ENCODE assay signal across 8 mouse cellular contexts in the genomic region with DNA sequence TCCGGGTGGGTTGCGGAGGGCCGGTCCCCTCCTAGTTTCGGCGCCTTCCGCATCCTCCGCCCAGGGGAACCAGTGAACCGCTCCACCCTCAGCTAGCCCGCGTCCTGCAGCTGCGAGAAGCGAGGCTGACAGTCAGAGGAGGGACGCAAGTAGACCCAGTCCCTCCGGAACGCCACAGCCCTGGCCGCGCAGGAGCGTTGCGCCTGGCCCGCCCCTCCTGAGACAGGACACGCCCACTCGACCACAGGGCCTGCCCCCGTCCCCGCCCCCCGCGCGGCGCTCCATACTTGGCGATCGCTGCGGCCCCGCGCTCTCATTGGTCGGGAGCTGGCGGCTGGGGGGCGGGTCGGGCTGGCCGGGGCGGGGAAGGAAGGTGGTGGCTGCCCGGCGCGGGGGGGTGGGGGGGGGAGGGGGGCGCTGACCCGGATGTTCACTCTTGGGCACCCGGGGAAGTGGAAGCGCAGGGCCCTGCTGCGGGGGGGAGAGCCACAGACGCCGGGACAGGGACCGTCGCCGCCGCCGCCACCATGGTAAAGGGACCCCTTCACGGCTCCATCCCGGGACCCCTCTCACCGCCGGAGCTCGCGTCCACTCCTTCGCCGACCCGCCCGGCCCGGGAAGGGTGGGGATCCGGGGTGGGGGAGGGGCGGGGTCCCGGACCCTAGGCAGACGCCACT. TPM values are rescaled to one million over a fixed set of nuclear protein-coding genes. Genes with fewer than 3 reads are reported as not detected.
DNase-seq lines count a peak whose midpoint lies in the region; ATAC-seq and TF ChIP-seq lines count a peak whose summit lies in the region.

A gene (plus strand): TSS at position 401 of the 677 bp plus-strand sequence.

- H3K9me3 ChIP-seq in E14TG2a.4 (ENCODE audit: low read length): no peaks in the 10 kb centered on the region
- no peaks in the 10 kb centered on the region for H3K9me3 ChIP-seq in forebrain, embryonic 13.5 days (replicated peaks)
- no peaks in the 10 kb centered on the region for H3K9me3 ChIP-seq in liver, postnatal 0 days (ENCODE audit: low read length)
- H3K9me3 ChIP-seq in neural tube, embryonic 14.5 days (ENCODE audit: control insufficient read depth, low read length): no peaks in the 10 kb centered on the region

- no peak for TF ChIP-seq CTCF in E14TG2a.4 (conservative IDR thresholded peaks at IDR 0.05; ENCODE audit: low read length)
- no peak for TF ChIP-seq CTCF in liver, postnatal 0 days (IDR thresholded peaks at IDR 0.05; ENCODE audit: low read depth)

- peaks cover 83% of the 10 kb centered on the region for H3K4me1 ChIP-seq in E14TG2a.4 (replicated peaks; ENCODE audit: low read depth, low read length)
- H3K4me1 ChIP-seq in forebrain, embryonic 13.5 days: peaks cover 38% of the 10 kb centered on the region
- peaks cover 54% of the 10 kb centered on the region for H3K4me1 ChIP-seq in liver, postnatal 0 days (ENCODE audit: insufficient read depth)
- H3K4me1 ChIP-seq in neural tube, embryonic 14.5 days (ENCODE audit: control insufficient read depth, insufficient read depth, low read length): peaks cover 29% of the 10 kb centered on the region

- intact Hi-C loops in heart, postnatal 10 days (cut with DNase I): loop anchor here (2.0 to 5.0 kb wide), 4 partner anchors 18 to 100 kb away; a partner anchor contains a TSS

- peak within 1 kb of the TSS; percentile 94 for H3K4me3 ChIP-seq in E14TG2a.4 (replicated peaks; ENCODE audit: low read length)
- peak within 1 kb of the TSS; percentile 97 for H3K4me3 ChIP-seq in forebrain, embryonic 13.5 days
- peak within 1 kb of the TSS; percentile 99 for H3K4me3 ChIP-seq in liver, postnatal 0 days (ENCODE audit: low read depth, low read length)
- H3K4me3 ChIP-seq in neural tube, embryonic 14.5 days (ENCODE audit: low read depth, low read length): peak within 1 kb of the TSS; percentile 93

- 0% methylated on average over 31 of the region's 69 CpGs for WGBS in forebrain, embryonic 13.5 days
- WGBS in large intestine, adult 2 months: 1% methylated on average over 64 of the region's 69 CpGs
- WGBS in liver, postnatal 0 days (ENCODE audit: insufficient replicate concordance): under 1% methylated on average over 35 of the region's 69 CpGs
- WGBS in neural tube, embryonic 14.5 days: under 1% methylated on average over 44 of the region's 69 CpGs

- H3K27ac ChIP-seq in forebrain, embryonic 13.5 days: peak within 1 kb of the TSS; percentile 82
- peak within 1 kb of the TSS; percentile 94 for H3K27ac ChIP-seq in liver, postnatal 0 days (ENCODE audit: low read depth)
- H3K27ac ChIP-seq in neural tube, embryonic 14.5 days (ENCODE audit: low read depth, low read length): peak within 1 kb of the TSS; percentile 79

- peak; percentile 99 for ATAC-seq in forebrain, embryonic 13.5 days
- ATAC-seq in liver, postnatal 0 days: peak; percentile 95
- peak; percentile 97 for ATAC-seq in neural tube, embryonic 14.5 days (ENCODE audit: low read depth)

- peak; percentile 94 for DNase-seq in c-Kit-positive CD71-positive TER-119-positive erythroid progenitor cells, embryonic 14.5 days (ENCODE audit: low spot score)
- DNase-seq in heart, postnatal 10 days: peak; percentile 97
- DNase-seq in large intestine, adult 2 months (ENCODE audit: low read depth, low spot score): peak; percentile 78
- DNase-seq in liver, postnatal 0 days: peak; percentile 99
- peak; percentile 99 for DNase-seq in testis, postnatal 10 days (ENCODE audit: low spot score)

- peaks cover 26% of the 10 kb centered on the region for H3K36me3 ChIP-seq in E14TG2a.4 (ENCODE audit: insufficient read depth, low read length)
- no peaks in the 10 kb centered on the region for H3K36me3 ChIP-seq in forebrain, embryonic 13.5 days (ENCODE audit: poor library complexity, severe bottlenecking)
- no peaks in the 10 kb centered on the region for H3K36me3 ChIP-seq in liver, postnatal 0 days (replicated peaks; ENCODE audit: insufficient read depth, low read length)
- no peaks in the 10 kb centered on the region for H3K36me3 ChIP-seq in neural tube, embryonic 14.5 days (ENCODE audit: control insufficient read depth, insufficient read depth, low read length)

- peak within 1 kb of the TSS; percentile 91 for H3K9ac ChIP-seq in forebrain, embryonic 13.5 days
- peak within 1 kb of the TSS; percentile 96 for H3K9ac ChIP-seq in liver, postnatal 0 days (replicated peaks)
- peak within 1 kb of the TSS; percentile 91 for H3K9ac ChIP-seq in neural tube, embryonic 14.5 days (replicated peaks; ENCODE audit: low read depth, low read length)

- H3K27me3 ChIP-seq in E14TG2a.4 (ENCODE audit: insufficient read depth, low read length): no peaks in the 10 kb centered on the region
- H3K27me3 ChIP-seq in forebrain, embryonic 13.5 days: no peaks in the 10 kb centered on the region
- no peaks in the 10 kb centered on the region for H3K27me3 ChIP-seq in liver, postnatal 0 days (ENCODE audit: insufficient read depth, low read length)
- no peaks in the 10 kb centered on the region for H3K27me3 ChIP-seq in neural tube, embryonic 14.5 days (ENCODE audit: control insufficient read depth, insufficient read depth, low read length)

- H3K4me2 ChIP-seq in forebrain, embryonic 13.5 days: peak within 1 kb of the TSS; percentile 99
- H3K4me2 ChIP-seq in liver, postnatal 0 days (ENCODE audit: low read depth, low read length): peak within 1 kb of the TSS; percentile 93
- H3K4me2 ChIP-seq in neural tube, embryonic 14.5 days (ENCODE audit: low read depth, low read length): peak within 1 kb of the TSS; percentile 98

- TF ChIP-seq EP300 in liver, postnatal 0 days (IDR thresholded peaks at IDR 0.05; ENCODE audit: low read depth): no peak

RNA-seq across cellular contexts. Expression of the gene that starts here (rescaled TPM):
- polyA plus RNA-seq in forebrain, embryonic 13.5 days (2015; fragmentation: Nextera tagmentation; extraction: Ambion mirVana): 309 TPM in 2 replicates
- 100 to 1,000 TPM; 394 to 406 TPM for total RNA-seq in heart, postnatal 10 days (2021)
- 213 and 238 TPM in 2 replicates for polyA plus RNA-seq in large intestine, adult 2 months (2012; rRNA removed)
- 136 and 143 TPM in 2 replicates for polyA plus RNA-seq in liver, postnatal 0 days (2015; fragmentation: Nextera tagmentation; extraction: Ambion mirVana)
- polyA plus RNA-seq in neural tube, embryonic 14.5 days (2014; fragmentation: Nextera tagmentation; extraction: Ambion mirVana): 218 and 249 TPM in 2 replicates

Comparison
In these comparisons a context has a peak if more than half of its experiments do, and no peak if none do; other contexts are left out.
1. Peak in every context shown above with its lines: DNase-seq, ATAC-seq, H3K4me3 ChIP-seq and H3K27ac ChIP-seq.